Mouse (Mus musculus): Measurements from ENCODE around the gene Pknox1. TPM values are rescaled to one million over a fixed set of nuclear protein-coding genes. Genes with fewer than 3 reads are reported as not detected.

The Pknox1 gene
- polyA plus RNA-seq, 1 experiment from 2014 or later, result 37.7 TPM

DNA sequence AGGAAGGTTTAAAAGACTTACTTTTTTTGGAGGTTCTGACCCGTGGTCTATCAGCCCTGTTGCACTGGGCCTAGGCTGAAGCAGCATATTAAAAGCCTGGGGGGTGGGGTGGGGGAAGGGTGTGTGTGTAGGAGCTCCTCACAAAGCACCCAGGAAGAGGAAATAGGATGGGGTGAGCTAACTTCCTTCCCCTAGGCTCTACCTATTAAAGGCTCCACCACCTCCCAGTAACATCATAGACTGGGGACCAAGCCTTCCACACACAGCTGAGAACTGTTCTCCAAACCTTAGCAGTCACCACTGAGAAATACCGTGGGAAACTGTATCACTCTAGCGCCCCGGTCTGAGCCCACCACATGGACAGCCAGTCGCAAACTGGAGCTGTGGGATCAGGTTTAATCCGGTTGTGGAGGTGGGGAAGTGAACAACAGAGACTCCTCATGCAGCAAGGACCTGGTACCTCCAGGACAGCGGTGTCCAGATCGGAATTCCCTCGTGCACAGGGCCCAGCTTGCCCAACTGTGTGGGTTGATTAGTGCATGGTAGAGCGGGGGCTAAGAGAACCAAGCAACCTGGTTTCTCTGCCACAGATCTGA lies 6.5 kb upstream of the Pknox1 start:
- Histone ChIP-seq H3K4me2 (replicated peaks) (peak overlapping the region; percentile 30), H3K4me3 (no peak overlapping the region), H3K9me3 (no peaks in the 10 kb centered on the region), H3K27ac (peak overlapping the region; percentile 77; the same call in 1 of the 2 replicates), H3K9ac (peak overlapping the region; percentile 19; the same call in 1 of the 2 replicates), H3K4me1 (peaks cover 25% of the 10 kb centered on the region), H3K36me3 (no peaks in the 10 kb centered on the region), H3K27me3 (no peaks in the 10 kb centered on the region)
- peak; percentile 33 for ATAC-seq (ENCODE audit: low FRiP score, low read depth)
- 47% methylated on average over 10 of the region's 10 CpGs for WGBS

- H3K36me3 ChIP-seq, result no peaks in the 10 kb centered on the region
- ATAC-seq (ENCODE audit: low FRiP score, low read depth), result no peak
- H3K9me3 ChIP-seq, result no peaks in the 10 kb centered on the region
- peak overlapping the region; percentile 22; the same call in 1 of the 2 replicates for H3K27ac ChIP-seq
- no peak overlapping the region for H3K4me2 ChIP-seq (replicated peaks)
- H3K4me1 ChIP-seq, result peaks cover 32% of the 10 kb centered on the region
- H3K4me3 ChIP-seq, result no peak overlapping the region
- H3K27me3 ChIP-seq, result no peaks in the 10 kb centered on the region
- WGBS, result 81% methylated on average over 11 of the region's 11 CpGs
- no peak overlapping the region for H3K9ac ChIP-seq
Measured at GRCm38 (mm10) chr17:31559021-31559789, 5.3 kb upstream of the Pknox1 start.

DNA sequence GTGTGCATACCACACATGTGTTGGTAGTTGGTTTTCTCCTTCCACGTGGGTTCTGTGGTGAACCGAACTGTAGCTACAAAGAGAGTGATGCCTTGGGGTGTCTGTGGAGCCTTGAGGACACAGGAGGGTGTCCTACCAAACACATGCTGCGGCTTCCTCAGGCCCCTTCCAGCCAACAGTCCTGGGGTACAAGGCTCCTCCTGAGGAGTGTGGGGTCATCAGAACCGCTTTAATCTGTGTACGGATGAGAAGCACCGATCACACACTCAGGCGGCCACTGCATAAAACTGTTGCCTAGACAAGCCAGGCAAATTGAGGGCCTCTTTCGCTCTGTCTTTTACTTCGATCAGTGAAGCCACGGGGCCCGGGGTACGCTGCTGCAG lies 911 bp upstream of the Pknox1 start:
- Histone ChIP-seq H3K4me2 (replicated peaks) (peak overlapping the region; percentile 67), H3K36me3 (no peaks in the 10 kb centered on the region), H3K9me3 (no peaks in the 10 kb centered on the region), H3K27me3 (no peaks in the 10 kb centered on the region), H3K4me3 (peak overlapping the region; percentile 44), H3K4me1 (peaks cover 39% of the 10 kb centered on the region), H3K27ac (peak overlapping the region; percentile 93), H3K9ac (peak overlapping the region; percentile 73)
- no peak for ATAC-seq (ENCODE audit: low FRiP score, low read depth)
- 23% methylated on average over 12 of the region's 12 CpGs for WGBS

DNA sequence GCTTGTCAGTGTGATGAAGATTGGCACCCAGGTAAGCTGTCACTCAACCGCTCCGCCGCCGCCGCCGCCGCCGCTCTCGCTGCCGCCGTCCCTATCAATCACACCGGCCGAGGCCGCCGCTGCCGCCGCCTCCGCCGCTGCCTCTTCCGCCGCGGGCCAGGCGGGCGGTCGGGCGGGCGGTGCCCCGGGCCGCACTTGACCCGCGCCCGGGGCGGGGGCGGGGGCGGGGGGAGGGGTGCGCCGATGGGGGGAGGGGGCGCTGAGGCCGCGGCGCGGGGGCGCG lies 265 bp downstream of the Pknox1 start:
- ATAC-seq (ENCODE audit: low FRiP score, low read depth), result no peak
- Histone ChIP-seq H3K36me3 (no peaks in the 10 kb centered on the region; the same call in 1 of the 2 replicates), H3K27me3 (no peaks in the 10 kb centered on the region), H3K27ac (peak overlapping the region; percentile 96), H3K4me3 (peak overlapping the region; percentile 83), H3K4me1 (peaks cover 32% of the 10 kb centered on the region), H3K9ac (peak overlapping the region; percentile 93), H3K9me3 (no peaks in the 10 kb centered on the region), H3K4me2 (replicated peaks) (peak overlapping the region; percentile 88)
- 7% methylated on average over 3 of the region's 44 CpGs for WGBS

DNA sequence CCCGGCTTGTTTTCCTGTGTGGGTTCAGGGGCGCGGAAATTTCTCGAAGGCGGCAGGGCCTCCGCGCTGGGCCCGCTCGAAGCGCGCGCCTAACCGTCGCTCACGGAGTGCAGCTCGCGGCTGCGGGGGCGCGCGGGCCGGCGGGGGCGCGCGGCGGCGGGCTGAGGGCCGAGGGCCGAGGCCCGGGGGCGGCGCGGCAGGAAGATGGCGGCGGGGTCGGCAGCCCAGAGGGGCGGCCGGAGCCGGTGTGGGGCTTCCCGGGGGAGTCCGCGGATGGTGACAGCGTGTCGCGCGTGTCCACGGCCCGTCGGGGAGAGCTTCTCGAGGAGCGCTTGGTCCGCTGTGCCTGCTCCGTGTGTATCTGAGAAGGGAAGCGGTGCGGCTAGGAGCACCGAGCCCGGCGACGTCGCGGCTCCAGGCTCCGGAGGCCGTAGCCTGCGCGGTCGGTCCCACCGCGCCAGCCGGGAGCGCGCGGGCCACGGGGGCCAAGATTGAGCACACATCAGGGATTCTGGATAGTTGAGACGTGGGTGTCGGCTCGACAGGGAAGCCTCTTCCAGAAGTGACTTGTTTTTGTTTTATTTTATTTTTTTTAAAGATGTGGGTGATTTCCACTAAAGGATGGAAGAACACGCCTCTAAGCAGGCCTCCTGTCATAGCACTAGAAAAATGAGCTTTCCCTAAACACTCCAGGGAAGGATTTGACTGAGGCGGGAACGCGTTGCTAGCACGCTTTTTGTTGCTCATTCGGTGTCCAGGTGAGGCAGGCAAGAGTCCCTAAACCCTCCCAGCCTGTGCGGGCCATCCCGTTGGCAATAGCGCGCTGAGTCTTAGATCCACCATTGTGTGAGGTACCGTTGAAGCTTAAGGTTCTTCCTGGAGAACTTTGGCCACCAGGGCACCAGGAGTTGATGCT lies 865 bp downstream of the Pknox1 start:
- under 1% methylated on average over 76 of the region's 88 CpGs for WGBS
- ATAC-seq (ENCODE audit: low FRiP score, low read depth), result peak; percentile 45
- H3K4me1 ChIP-seq, result peaks cover 32% of the 10 kb centered on the region

DNA sequence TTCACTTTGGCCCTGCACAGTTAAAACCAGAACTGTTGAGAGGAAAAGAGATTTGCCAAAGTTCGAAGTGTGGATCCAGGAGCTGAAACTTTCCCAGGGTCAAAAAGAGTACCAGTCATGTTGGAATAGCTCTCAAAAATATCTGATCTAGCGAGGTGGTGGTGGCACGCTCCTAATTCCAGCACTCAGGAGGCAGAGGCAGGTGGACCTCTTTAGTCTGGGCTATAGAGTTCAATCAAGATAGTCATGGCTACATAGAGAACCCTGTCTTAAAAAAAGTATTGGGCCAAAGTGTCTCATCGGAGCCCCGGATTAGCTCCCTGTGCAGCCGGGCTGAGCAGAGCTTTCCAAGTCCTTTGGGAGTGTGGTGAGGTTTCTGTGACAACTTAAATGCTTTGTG lies 1.7 kb downstream of the Pknox1 start:
- H3K9ac ChIP-seq, result peak overlapping the region; percentile 93
- H3K4me1 ChIP-seq, result peaks cover 32% of the 10 kb centered on the region
- peak overlapping the region; percentile 88 for H3K4me2 ChIP-seq (replicated peaks)
- no peak for ATAC-seq (ENCODE audit: low FRiP score, low read depth)
- no peaks in the 10 kb centered on the region; the same call in 1 of the 2 replicates for H3K36me3 ChIP-seq
- H3K9me3 ChIP-seq, result no peaks in the 10 kb centered on the region
- H3K4me3 ChIP-seq, result peak overlapping the region; percentile 83
- 69% methylated on average over 6 of the region's 6 CpGs for WGBS
- peak overlapping the region; percentile 96 for H3K27ac ChIP-seq
- H3K27me3 ChIP-seq, result no peaks in the 10 kb centered on the region

More for the DNA sequence above, 865 bp downstream of the Pknox1 start:
- no peaks in the 10 kb centered on the region; the same call in 1 of the 2 replicates for H3K36me3 ChIP-seq
- H3K9ac ChIP-seq, result peak overlapping the region; percentile 93
- peak overlapping the region; percentile 96 for H3K27ac ChIP-seq
- H3K9me3 ChIP-seq, result no peaks in the 10 kb centered on the region
- peak overlapping the region; percentile 88 for H3K4me2 ChIP-seq (replicated peaks)
- H3K4me3 ChIP-seq, result peak overlapping the region; percentile 83
- no peaks in the 10 kb centered on the region for H3K27me3 ChIP-seq

- Histone ChIP-seq H3K27me3 (no peaks in the 10 kb centered on the region), H3K27ac (no peak overlapping the region), H3K4me1 (peaks cover 25% of the 10 kb centered on the region), H3K4me2 (replicated peaks) (no peak overlapping the region), H3K9me3 (no peaks in the 10 kb centered on the region), H3K4me3 (no peak overlapping the region), H3K36me3 (no peaks in the 10 kb centered on the region; the same call in 1 of the 2 replicates), H3K9ac (no peak overlapping the region)
- 100% methylated on average over 1 of the region's 1 CpGs for WGBS
- ATAC-seq (ENCODE audit: low FRiP score, low read depth), result no peak
Measured at GRCm38 (mm10) chr17:31569756-31570155, 5.2 kb downstream of the Pknox1 start.

- peaks cover under 1% of the 10 kb centered on the region; the same call in 1 of the 2 replicates for H3K36me3 ChIP-seq
- no peaks in the 10 kb centered on the region for H3K9me3 ChIP-seq
- no peak overlapping the region for H3K27ac ChIP-seq
- no peaks in the 10 kb centered on the region for H3K27me3 ChIP-seq
- no peak overlapping the region for H3K9ac ChIP-seq
- H3K4me2 ChIP-seq (replicated peaks), result no peak overlapping the region
- peak; percentile 80; the same call in 1 of the 2 replicates for ATAC-seq (ENCODE audit: low FRiP score, low read depth)
- 89% methylated on average over 9 of the region's 9 CpGs for WGBS
- no peak overlapping the region for H3K4me3 ChIP-seq
- peaks cover 25% of the 10 kb centered on the region for H3K4me1 ChIP-seq
Measured at GRCm38 (mm10) chr17:31570321-31570925, 5.9 kb downstream of the Pknox1 start.

- WGBS, result 87% methylated on average over 5 of the region's 5 CpGs
Measured at GRCm38 (mm10) chr17:31571689-31572088, 7.2 kb downstream of the Pknox1 start.

DNA sequence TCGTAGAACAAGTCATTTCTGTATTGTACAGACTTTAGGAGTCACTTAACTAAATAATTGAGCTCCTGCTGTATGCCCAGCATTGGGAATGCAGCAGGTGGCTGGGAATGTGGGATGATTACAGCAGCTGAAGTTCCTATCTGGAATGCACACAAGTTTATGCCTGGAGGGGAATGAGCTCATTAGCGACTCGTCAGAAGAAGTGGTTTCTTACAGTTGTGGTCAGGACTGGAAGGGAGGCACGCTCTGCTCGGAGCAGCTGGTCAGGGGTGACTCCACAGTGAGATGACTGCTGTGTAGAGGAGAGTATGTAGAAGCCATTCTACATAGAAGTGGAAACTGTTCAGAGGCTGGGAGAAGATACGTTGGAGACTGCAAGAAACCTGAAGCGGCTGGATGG lies 10.1 kb downstream of the Pknox1 start:
- Histone ChIP-seq H3K27ac (no peak overlapping the region), H3K27me3 (no peaks in the 10 kb centered on the region), H3K9me3 (no peaks in the 10 kb centered on the region), H3K4me3 (no peak overlapping the region), H3K4me1 (no peaks in the 10 kb centered on the region), H3K4me2 (replicated peaks) (no peak overlapping the region), H3K9ac (no peak overlapping the region), H3K36me3 (peaks cover 9% of the 10 kb centered on the region)
- WGBS, result 68% methylated on average over 7 of the region's 7 CpGs
- ATAC-seq (ENCODE audit: low FRiP score, low read depth), result no peak

More at GRCm38 (mm10) chr17:31571689-31572088, 7.2 kb downstream of the Pknox1 start:
- no peak for ATAC-seq (ENCODE audit: low FRiP score, low read depth)
- H3K9me3 ChIP-seq, result no peaks in the 10 kb centered on the region
- no peaks in the 10 kb centered on the region for H3K27me3 ChIP-seq
- peaks cover 15% of the 10 kb centered on the region for H3K4me1 ChIP-seq
- peaks cover 9% of the 10 kb centered on the region for H3K36me3 ChIP-seq
- H3K4me2 ChIP-seq (replicated peaks), result no peak overlapping the region
- no peak overlapping the region for H3K27ac ChIP-seq
- no peak overlapping the region for H3K4me3 ChIP-seq
- no peak overlapping the region for H3K9ac ChIP-seq

DNA sequence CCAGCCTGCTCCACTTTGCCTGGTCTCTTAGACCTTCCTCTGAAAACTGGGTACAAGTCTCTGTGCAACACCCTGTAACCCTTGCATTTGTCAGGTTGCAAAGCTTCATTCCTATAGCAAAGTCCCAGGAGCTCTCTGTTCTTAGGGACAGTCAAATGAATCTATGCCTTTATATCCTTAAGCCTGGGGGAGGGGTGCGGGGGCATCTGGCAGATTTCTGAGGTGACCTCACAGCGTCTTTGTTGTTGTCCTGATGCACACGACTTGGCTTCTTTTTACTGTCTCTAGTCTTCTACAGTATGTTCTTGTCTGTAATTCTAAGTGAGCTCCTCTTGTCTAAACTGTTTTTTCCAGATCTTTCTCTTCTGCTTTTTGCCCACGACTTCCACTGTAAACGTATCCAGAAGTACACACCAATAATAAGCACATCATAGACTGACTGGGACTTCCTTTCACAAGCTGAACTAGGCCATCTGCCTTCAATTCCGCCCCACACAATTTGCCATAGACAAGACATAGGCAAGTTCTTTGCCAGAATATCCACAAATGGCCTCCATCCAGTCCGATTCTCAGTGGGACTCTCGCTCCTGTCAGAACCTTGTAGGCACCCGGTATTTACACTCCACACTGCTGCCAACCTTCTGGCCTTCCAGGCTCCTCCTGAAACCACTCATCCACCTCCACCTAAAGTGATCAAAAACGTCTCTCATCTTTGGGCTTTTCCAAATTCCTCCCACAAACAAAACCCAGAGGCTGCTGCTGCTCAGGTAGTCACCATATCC lies 12.1 kb downstream of the Pknox1 start:
- no peak for ATAC-seq (ENCODE audit: low FRiP score, low read depth)
- H3K9ac ChIP-seq, result no peak overlapping the region
- H3K27me3 ChIP-seq, result no peaks in the 10 kb centered on the region
- WGBS, result 82% methylated on average over 10 of the region's 10 CpGs
- H3K4me2 ChIP-seq (replicated peaks), result no peak overlapping the region
- H3K4me3 ChIP-seq, result no peak overlapping the region
- H3K4me1 ChIP-seq, result peaks cover 9% of the 10 kb centered on the region
- H3K36me3 ChIP-seq, result peaks cover 9% of the 10 kb centered on the region
- H3K9me3 ChIP-seq, result no peaks in the 10 kb centered on the region
- H3K27ac ChIP-seq, result no peak overlapping the region
